Mouse (Mus musculus): ENCODE data around the gene Tnmd. TPM values are rescaled to one million over a fixed set of nuclear protein-coding genes. Genes with fewer than 3 reads are reported as not detected.

Tnmd gene
- total RNA-seq (2021), result 10 to 100 TPM; 13.5 to 37.1 TPM
- long read RNA-seq, experiment 1, transcript Tnmd-201 (7 exons, 1,353 nt), result major isoform, 33 of 39 reads
- long read RNA-seq, experiment 1, partial matches to known transcripts, result 5 of 39 reads
- long read RNA-seq, experiment 1, other reads (novel, unspliced or antisense), result 1 of 39 reads
- long read RNA-seq, experiment 2, transcript Tnmd-201 (7 exons, 1,353 nt), result major isoform, 77 of 89 reads
- long read RNA-seq, experiment 2, partial matches to known transcripts, result 7 of 89 reads
- long read RNA-seq, experiment 2, other reads (novel, unspliced or antisense), result 5 of 89 reads

DNA sequence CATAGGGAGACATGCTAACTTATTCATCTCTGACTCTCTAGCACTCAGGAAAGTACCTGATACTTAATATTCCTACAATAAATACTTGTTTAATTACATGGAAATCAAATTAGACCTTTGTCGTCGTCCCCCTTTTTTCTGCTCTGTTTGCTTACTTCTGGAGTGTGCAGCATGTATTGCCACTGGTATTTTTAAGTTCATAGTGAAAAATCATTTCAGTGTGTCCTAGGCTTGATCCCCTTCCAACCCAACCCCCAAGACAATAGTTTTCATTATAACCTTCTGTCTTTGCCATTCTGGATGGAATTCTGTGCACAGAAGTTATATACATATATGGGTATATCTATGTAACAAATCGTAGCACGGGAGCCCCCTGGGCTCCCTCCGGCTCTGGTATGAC, at the start of gene Tnmd:
Gene Tnmd, plus strand, starts transcription at position 301 of the 400 bp plus-strand sequence.
- DNase-seq, result no peak

DNA sequence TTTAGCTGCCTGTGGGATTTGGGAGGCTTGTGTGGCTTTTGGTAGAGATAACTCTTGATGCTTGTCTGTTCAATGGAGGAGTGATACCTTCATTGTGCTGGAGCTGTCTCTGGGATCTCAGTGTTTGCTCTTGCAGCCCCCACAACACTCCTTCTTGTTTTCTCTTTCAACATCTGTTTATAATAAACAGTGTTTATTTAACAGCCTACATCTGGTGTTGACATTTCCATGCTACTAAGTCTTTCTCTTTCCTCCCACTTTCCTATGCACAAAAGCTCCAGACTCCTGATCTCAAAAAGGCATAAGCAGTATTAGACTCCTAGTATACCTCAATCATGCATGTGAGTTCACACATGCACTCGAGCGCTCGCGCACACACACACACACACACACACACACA, 2.9 kb downstream of the Tnmd start:
- DNase-seq, result no peak

DNA sequence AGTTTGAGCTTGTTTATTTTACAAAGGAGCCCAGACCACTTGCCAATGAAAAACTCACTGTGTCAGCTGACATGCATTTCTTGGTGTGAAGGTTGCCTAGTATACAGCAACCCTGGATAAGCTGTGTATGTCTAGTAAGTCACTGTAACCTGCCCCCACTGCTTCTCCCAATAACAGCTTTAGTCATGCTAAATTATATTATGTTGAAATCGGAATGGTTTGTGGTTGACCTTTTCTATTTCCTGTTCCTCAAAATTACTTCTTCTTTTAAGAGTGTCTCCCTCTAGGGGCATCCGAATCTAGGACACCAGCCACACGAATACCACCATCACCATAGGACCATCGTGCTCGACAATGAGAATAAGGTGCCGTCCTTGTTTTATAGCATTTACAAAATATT, 19.0 kb downstream of the Tnmd start:
- no peak for DNase-seq

DNA sequence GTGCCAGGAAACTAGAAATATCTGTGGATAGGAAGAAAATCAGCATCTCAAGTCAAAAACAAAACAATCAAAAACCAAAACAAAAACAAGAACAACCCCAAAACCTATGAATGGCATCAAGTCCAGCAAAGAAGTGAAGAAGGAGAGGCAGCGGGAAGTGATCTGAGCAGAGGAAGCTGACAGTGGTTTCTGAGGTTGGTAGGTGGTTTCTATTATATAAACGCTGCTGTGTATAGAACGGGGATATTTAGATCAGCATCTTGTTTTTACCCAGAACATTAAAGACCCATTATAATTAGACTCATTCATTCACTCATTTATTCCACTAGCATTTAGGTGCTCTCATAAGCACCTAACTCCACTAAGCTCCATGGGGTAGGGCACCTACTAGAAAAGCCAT, 36.5 kb downstream of the Tnmd start:
- no peak for DNase-seq

DNA sequence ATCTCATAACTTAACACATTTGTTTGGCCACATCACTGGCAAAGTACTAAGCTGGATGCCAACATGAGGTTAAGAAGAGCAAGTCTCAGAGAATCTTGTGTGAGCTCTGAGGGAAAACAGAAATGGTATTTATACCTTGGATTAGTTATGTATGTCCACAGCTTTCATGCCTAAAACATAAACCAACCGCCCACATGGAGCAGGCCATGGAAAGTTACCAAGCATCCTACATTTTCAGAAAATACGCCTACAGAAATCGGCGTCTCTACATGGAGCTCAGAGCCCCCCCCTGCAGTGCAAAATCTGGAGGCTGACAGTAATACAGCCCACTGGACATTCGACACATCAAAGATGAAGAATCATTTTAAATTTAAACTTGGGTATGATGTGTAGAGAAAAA, 37.3 kb downstream of the Tnmd start:
- no peak for DNase-seq

DNA sequence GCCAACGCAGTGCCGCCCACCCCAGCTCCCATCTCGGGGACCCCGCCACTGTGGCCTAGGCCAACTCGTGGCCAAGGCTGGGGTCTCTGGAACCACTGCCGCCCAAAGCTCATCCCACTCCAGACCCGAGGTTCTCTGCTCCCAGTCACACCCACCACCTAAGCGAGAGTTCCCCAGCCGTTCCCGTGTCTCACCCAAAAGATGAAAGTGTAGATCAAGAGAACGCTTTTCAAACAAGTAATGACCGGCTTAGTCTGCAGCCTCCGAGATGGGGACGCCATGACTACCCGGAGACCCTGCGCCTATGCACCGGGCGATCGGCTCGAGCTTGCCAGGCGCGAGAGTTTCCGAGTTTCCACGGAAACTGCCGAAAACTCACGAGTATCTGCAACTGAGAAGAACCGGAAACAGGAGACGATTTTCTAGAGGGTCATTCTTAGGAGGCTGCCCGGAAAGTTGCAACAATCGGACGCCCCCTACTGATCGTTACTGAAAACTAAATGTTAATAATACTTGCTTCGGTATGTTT, 47.3 kb downstream of the Tnmd start, which contains the start of gene Tspan6:
Gene Tspan6, minus strand, starts transcription at position 416 of the 529 bp plus-strand sequence.
- DNase-seq, result peak; percentile 76

DNA sequence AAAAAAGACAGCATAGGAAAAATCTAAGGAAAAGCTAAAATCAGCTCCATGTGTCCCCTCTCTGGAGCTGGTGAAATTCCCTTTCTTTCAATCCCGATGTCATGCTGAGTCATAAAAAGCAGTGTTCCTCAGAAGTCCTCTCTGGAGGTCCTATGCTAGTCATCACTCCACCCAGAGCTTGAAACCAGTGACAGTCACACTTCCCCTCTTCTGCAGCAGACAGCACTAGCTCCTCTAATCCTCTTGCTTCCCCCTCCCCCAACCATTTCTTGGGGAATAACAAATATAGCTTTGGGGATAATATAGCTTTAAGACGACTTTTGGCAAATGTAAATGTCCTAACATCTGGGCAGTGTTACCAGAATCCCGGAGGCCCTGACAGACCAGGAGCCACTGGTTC, 57.5 kb downstream of the Tnmd start, which contains the start of gene Srpx2:
Gene Srpx2, plus strand, starts transcription at position 166 of the 400 bp plus-strand sequence.
- DNase-seq, result no peak

DNA sequence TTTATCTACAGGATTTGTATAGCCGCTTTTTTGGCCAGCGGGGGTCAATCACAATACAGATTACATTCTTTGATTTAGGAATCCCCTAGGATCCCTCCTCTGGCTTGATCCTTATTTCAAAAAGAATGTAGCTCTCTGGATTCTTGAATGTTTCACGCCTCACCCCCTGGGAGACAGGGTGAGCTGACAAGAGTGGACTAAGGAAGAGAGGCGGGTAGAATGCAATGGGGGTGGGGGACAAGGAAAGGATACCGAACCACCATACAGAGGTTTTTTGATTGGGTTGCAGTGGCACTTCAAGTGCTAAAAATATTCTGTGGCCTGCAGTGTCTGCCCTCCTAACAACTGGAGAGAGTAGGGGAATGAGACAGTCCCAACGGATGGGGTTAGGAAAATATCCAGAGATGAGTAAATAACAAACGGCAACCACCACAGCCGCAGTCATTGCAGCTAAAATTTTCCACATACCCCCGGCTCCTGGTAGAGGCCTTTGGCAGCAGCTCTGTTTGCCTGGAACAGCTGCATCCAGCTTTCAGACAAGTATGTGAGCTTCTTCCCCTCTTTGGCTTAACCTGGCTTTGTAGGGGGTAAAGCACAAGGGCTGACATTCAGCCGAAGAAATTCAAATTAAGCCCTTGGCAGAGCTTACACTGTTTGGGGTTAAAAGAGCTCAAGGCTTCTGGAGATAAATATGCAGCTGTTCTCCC, 60.8 kb downstream of the Tnmd start:
- peak; percentile 40 for DNase-seq

DNA sequence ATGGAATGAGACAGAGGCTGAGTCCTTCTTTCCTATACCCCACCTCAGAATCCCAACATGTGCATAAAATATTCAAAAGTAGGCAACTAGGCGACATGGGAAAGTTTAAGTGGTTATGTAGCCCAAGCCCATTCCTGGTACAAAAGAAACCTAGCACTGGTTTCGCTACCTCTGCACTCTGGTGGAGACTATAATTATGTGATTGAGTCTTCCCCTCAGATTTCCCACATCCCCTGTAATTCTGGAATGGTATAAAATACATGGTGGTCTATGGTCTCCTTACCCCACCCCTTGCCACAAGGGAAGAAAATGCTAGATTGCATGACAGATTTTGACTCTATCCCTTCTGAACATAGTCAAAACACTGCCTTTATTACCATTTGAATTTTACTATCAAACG, 62.2 kb downstream of the Tnmd start:
- DNase-seq, result no peak

DNA sequence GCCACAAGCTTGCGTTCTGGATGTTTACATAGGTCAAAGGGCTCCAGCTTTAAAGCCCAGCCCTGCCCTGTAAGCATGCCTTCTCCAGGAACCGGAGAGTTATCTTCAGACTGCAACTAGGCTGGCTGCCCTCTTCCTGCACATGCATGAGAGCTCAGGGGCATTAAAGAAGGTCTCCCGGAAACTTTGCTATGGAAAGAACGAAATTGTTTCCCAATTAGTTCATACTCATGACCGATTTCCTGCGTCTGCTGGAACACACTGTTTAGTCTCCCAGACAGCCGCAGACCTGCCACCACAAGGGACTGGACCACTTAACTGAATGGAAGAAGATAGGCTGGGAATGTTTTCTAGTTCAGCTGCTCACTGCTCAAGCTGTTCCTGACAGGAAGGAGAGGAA, 63.4 kb downstream of the Tnmd start:
- peak; percentile 9 for DNase-seq

Other genes starting within 250 kb of the Tnmd start
- 1 to 10 TPM; 3.3 to 5.9 TPM for gene Pcdh19, start 162.0 kb upstream of the Tnmd start, total RNA-seq (2021)
- gene Tspan6, start 47.4 kb downstream of the Tnmd start, total RNA-seq (2021), result 1 to 10 TPM; 3.2 to 6.4 TPM
- 1 to 10 TPM; 3.4 to 5.5 TPM for gene Srpx2, start 57.4 kb downstream of the Tnmd start, total RNA-seq (2021)
- under 1 TPM; 0.72 to 0.86 TPM for gene Sytl4, start 130.8 kb downstream of the Tnmd start, total RNA-seq (2021)
- gene Cstf2, start 208.2 kb downstream of the Tnmd start, total RNA-seq (2021), result 1 to 10 TPM; 7.9 to 9.6 TPM

All from gastrocnemius, postnatal 25 days (tissue).